Mouse (Mus musculus) hindbrain, embryonic 13.5 days (tissue): Measurements from ENCODE around the gene Maml2. TPM values are rescaled to one million over a fixed set of nuclear protein-coding genes. Genes with fewer than 3 reads are reported as not detected.
A peak's percentile ranks its signal among the peaks of the same experiment; 100 is the strongest.

Experiments used
- ATAC-seq: fragments of 200-750 bp; cut with Nextera tagmentation; 2 replicates; pipeline ENCODE4 v1.8.0; 2017; ENCODE audit warnings: moderate TSS enrichment; ENCODE audit not compliant: low FRiP score
- H3K27ac ChIP-seq: fragments of 300-500 bp; sonication (generic); 2 replicates; pipeline ENCODE4 v1.5.1; 2015; ENCODE audit warnings: inconsistent platforms, mild to moderate bottlenecking, moderate library complexity
- H3K27me3 ChIP-seq: fragments of 300-500 bp; sonication (generic); 2 replicates; pipeline ENCODE4 v1.6.1; 2015; ENCODE audit warnings: mild to moderate bottlenecking, inconsistent platforms
- H3K36me3 ChIP-seq: fragments of 300-500 bp; sonication (generic); 2 replicates; pipeline ENCODE4 v1.6.1; 2015; ENCODE audit warnings: mild to moderate bottlenecking, inconsistent platforms
- H3K4me1 ChIP-seq: fragments of 300-500 bp; sonication (generic); replicated peaks from 2 replicates; pipeline ENCODE4 v1.6.1; 2015; ENCODE audit warnings: inconsistent platforms
- H3K4me2 ChIP-seq: fragments of 300-500 bp; sonication (generic); 2 replicates; pipeline ENCODE4 v1.6.1; 2015; ENCODE audit warnings: inconsistent platforms, mild to moderate bottlenecking, moderate library complexity
- H3K4me3 ChIP-seq: fragments of 300-500 bp; sonication (generic); 2 replicates; pipeline ENCODE4 v1.5.1; 2015; ENCODE audit warnings: mild to moderate bottlenecking, inconsistent platforms
- H3K9ac ChIP-seq: fragments of 300-500 bp; sonication (generic); 2 replicates; pipeline ENCODE4 v1.6.1; 2015; ENCODE audit warnings: mild to moderate bottlenecking, inconsistent platforms
- H3K9me3 ChIP-seq: fragments of 300-500 bp; sonication (generic); 2 replicates; pipeline ENCODE4 v1.6.1; 2016; ENCODE audit warnings: inconsistent platforms
- WGBS: fragments of 180-500 bp; shearing (Covaris S2); methylation state at CpG from one replicate; pipeline ENCODE4 v1.1.7; 2015; 5-methylcytosine and 5-hydroxymethylcytosine counted together
- polyA plus RNA-seq: library from polyadenylated mRNA; unstranded; fragments of >200 nt; fragmentation: Nextera tagmentation; extraction: Ambion mirVana; gene quantifications from 2 replicates; pipeline ENCODE4 v1.2.1, GENCODE M21; 2015

Gene Maml2
- polyA plus RNA-seq, 1 experiment from 2014 or later: 11.4 TPM

- no peaks in the 10 kb centered on the region for H3K27me3 ChIP-seq
- H3K9me3 ChIP-seq: no peaks in the 10 kb centered on the region
- no peak overlapping the region for H3K27ac ChIP-seq
- no peak overlapping the region for H3K4me2 ChIP-seq
- H3K36me3 ChIP-seq: no peaks in the 10 kb centered on the region
- 65% methylated on average over 1 of the region's 1 CpGs for WGBS
- no peak for ATAC-seq
- H3K4me1 ChIP-seq: no peaks in the 10 kb centered on the region
- no peak overlapping the region for H3K4me3 ChIP-seq
- H3K9ac ChIP-seq: no peak overlapping the region
Measured at GRCm38 (mm10) chr9:13491107-13491506, 193.3 kb downstream of the Maml2 start.

GRCm38 (mm10) chr9:13491854-13492620, 194.3 kb downstream of the Maml2 start:
- H3K27me3 ChIP-seq: no peaks in the 10 kb centered on the region
- no peak for ATAC-seq
- H3K4me2 ChIP-seq: no peak overlapping the region
- H3K27ac ChIP-seq: no peak overlapping the region
- H3K36me3 ChIP-seq: no peaks in the 10 kb centered on the region
- 0 out of 2 replicates have a peak, but pooled peaks cover 4% of the 10 kb centered on the region for H3K4me1 ChIP-seq
- no peak overlapping the region for H3K9ac ChIP-seq
- 88% methylated on average over 9 of the region's 9 CpGs for WGBS
- H3K4me3 ChIP-seq: no peak overlapping the region
- H3K9me3 ChIP-seq: no peaks in the 10 kb centered on the region

- Histone ChIP-seq H3K27ac (no peak overlapping the region), H3K27me3 (no peaks in the 10 kb centered on the region), H3K9ac (no peak overlapping the region), H3K9me3 (no peaks in the 10 kb centered on the region), H3K4me3 (no peak overlapping the region), H3K4me2 (no peak overlapping the region), H3K36me3 (no peaks in the 10 kb centered on the region), H3K4me1 (0 out of 2 replicates have a peak, but pooled peaks cover 5% of the 10 kb centered on the region)
- 85% methylated on average over 2 of the region's 2 CpGs for WGBS
- ATAC-seq: no peak
Measured at GRCm38 (mm10) chr9:13492807-13493206, 195.1 kb downstream of the Maml2 start.

GRCm38 (mm10) chr9:13493746-13494145, 196.0 kb downstream of the Maml2 start:
- WGBS: 92% methylated on average over 2 of the region's 2 CpGs
- H3K4me3 ChIP-seq: no peak overlapping the region
- no peak overlapping the region for H3K9ac ChIP-seq
- no peaks in the 10 kb centered on the region for H3K27me3 ChIP-seq
- no peaks in the 10 kb centered on the region for H3K9me3 ChIP-seq
- H3K27ac ChIP-seq: no peak overlapping the region
- H3K4me1 ChIP-seq: 0 out of 2 replicates have a peak, but pooled peaks cover 5% of the 10 kb centered on the region
- H3K4me2 ChIP-seq: no peak overlapping the region
- no peak for ATAC-seq
- no peaks in the 10 kb centered on the region for H3K36me3 ChIP-seq

GRCm38 (mm10) chr9:13495530-13495929, 197.8 kb downstream of the Maml2 start:
- ATAC-seq: no peak
- Histone ChIP-seq H3K27ac (no peak overlapping the region), H3K27me3 (no peaks in the 10 kb centered on the region), H3K9ac (no peak overlapping the region), H3K4me1 (0 out of 2 replicates have a peak, but pooled peaks cover 5% of the 10 kb centered on the region), H3K36me3 (no peaks in the 10 kb centered on the region), H3K4me2 (no peak overlapping the region), H3K9me3 (no peaks in the 10 kb centered on the region), H3K4me3 (no peak overlapping the region)

- Histone ChIP-seq H3K27me3 (no peaks in the 10 kb centered on the region), H3K9me3 (no peaks in the 10 kb centered on the region), H3K4me3 (no peak overlapping the region), H3K9ac (no peak overlapping the region), H3K4me2 (no peak overlapping the region), H3K4me1 (0 out of 2 replicates have a peak, but pooled peaks cover 5% of the 10 kb centered on the region), H3K27ac (no peak overlapping the region), H3K36me3 (no peaks in the 10 kb centered on the region)
- WGBS: 70% methylated on average over 3 of the region's 3 CpGs
- ATAC-seq: no peak
Measured at GRCm38 (mm10) chr9:13497016-13497415, 199.3 kb downstream of the Maml2 start.

GRCm38 (mm10) chr9:13497690-13498333, 200.1 kb downstream of the Maml2 start:
- H3K4me2 ChIP-seq: no peak overlapping the region
- WGBS: 77% methylated on average over 7 of the region's 7 CpGs
- H3K4me1 ChIP-seq: 0 out of 2 replicates have a peak, but pooled peaks cover 5% of the 10 kb centered on the region
- H3K4me3 ChIP-seq: no peak overlapping the region
- ATAC-seq: no peak
- H3K9ac ChIP-seq: no peak overlapping the region
- H3K36me3 ChIP-seq: no peaks in the 10 kb centered on the region
- no peaks in the 10 kb centered on the region for H3K27me3 ChIP-seq
- H3K27ac ChIP-seq: no peak overlapping the region
- H3K9me3 ChIP-seq: no peaks in the 10 kb centered on the region

GRCm38 (mm10) chr9:13500045-13500444, 202.3 kb downstream of the Maml2 start:
- no peak overlapping the region for H3K27ac ChIP-seq
- WGBS: 93% methylated on average over 5 of the region's 5 CpGs
- no peak for ATAC-seq
- H3K9me3 ChIP-seq: no peaks in the 10 kb centered on the region
- no peak overlapping the region for H3K4me2 ChIP-seq
- H3K27me3 ChIP-seq: no peaks in the 10 kb centered on the region
- H3K4me1 ChIP-seq: 0 out of 2 replicates have a peak, but pooled peaks cover 5% of the 10 kb centered on the region
- no peak overlapping the region for H3K9ac ChIP-seq
- no peak overlapping the region for H3K4me3 ChIP-seq
- no peaks in the 10 kb centered on the region for H3K36me3 ChIP-seq

GRCm38 (mm10) chr9:13505024-13505423, 207.3 kb downstream of the Maml2 start:
- H3K27me3 ChIP-seq: no peaks in the 10 kb centered on the region
- no peaks in the 10 kb centered on the region for H3K9me3 ChIP-seq
- H3K9ac ChIP-seq: no peak overlapping the region
- no peak for ATAC-seq
- H3K4me1 ChIP-seq: no peaks in the 10 kb centered on the region
- H3K36me3 ChIP-seq: no peaks in the 10 kb centered on the region
- 90% methylated on average over 4 of the region's 4 CpGs for WGBS
- no peak overlapping the region for H3K4me3 ChIP-seq
- no peak overlapping the region for H3K4me2 ChIP-seq
- H3K27ac ChIP-seq: no peak overlapping the region

GRCm38 (mm10) chr9:13506956-13507821, 209.4 kb downstream of the Maml2 start:
- H3K27ac ChIP-seq: peak overlapping the region; percentile 30; the same call in 1 of the 2 replicates
- no peaks in the 10 kb centered on the region for H3K9me3 ChIP-seq
- no peak overlapping the region for H3K4me3 ChIP-seq
- H3K9ac ChIP-seq: no peak overlapping the region
- H3K27me3 ChIP-seq: no peaks in the 10 kb centered on the region
- H3K36me3 ChIP-seq: no peaks in the 10 kb centered on the region
- 74% methylated on average over 6 of the region's 6 CpGs for WGBS
- no peak for ATAC-seq
- no peaks in the 10 kb centered on the region for H3K4me1 ChIP-seq
- no peak overlapping the region for H3K4me2 ChIP-seq

GRCm38 (mm10) chr9:13507822-13508188, 210.0 kb downstream of the Maml2 start:
- no peak for ATAC-seq
- Histone ChIP-seq H3K36me3 (no peaks in the 10 kb centered on the region), H3K4me2 (no peak overlapping the region), H3K9ac (no peak overlapping the region), H3K27ac (no peak overlapping the region), H3K9me3 (no peaks in the 10 kb centered on the region), H3K4me1 (no peaks in the 10 kb centered on the region), H3K4me3 (no peak overlapping the region), H3K27me3 (no peaks in the 10 kb centered on the region)
- 96% methylated on average over 9 of the region's 9 CpGs for WGBS

- no peaks in the 10 kb centered on the region for H3K36me3 ChIP-seq
- H3K27me3 ChIP-seq: no peaks in the 10 kb centered on the region
- no peak overlapping the region for H3K4me2 ChIP-seq
- no peak overlapping the region for H3K4me3 ChIP-seq
- no peaks in the 10 kb centered on the region for H3K9me3 ChIP-seq
- no peak; the same call in 1 of the 2 replicates for ATAC-seq
- WGBS: 76% methylated on average over 6 of the region's 6 CpGs
- H3K27ac ChIP-seq: no peak overlapping the region
- no peak overlapping the region for H3K9ac ChIP-seq
- no peaks in the 10 kb centered on the region for H3K4me1 ChIP-seq
Measured at GRCm38 (mm10) chr9:13509751-13510150, 212.0 kb downstream of the Maml2 start.
